Mouse (Mus musculus) fat pad, adult 2 months (tissue): Measurements from ENCODE around the gene Ubxn6.
"Not testable (repeated sequence)": the region's sequence is repeated elsewhere in the genome, so short reads cannot be mapped to it uniquely, and the experiment has no call there.

Experiments used
- DNase-seq: peaks from one replicate; pipeline ENCODE4 v3.0.0-alpha.2; 2011; ENCODE audit warnings: low read depth, low spot score; ENCODE audit errors: extremely low read depth

Gene Ubxn6

DNA sequence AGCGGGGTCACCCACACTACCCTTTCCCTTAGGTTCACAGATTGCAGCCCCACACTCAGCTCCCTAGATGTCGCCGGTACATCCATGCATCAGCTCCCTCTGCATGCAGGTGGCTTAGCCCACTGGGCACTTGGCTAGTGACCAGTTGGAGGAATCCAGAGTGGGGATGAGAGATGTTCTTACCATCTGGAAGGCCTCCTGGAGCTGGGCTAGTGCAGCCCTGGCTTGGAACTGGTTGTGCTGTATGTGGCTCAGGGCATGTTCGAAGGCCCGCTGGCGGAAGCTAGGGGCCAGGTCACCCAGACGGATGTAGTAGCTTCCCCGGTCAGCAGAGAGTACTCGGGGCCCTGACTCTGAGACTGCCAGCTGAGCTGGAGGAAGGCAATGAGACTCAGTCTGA, 28.1 kb upstream of the Ubxn6 start:
- DNase-seq, result no peak

DNA sequence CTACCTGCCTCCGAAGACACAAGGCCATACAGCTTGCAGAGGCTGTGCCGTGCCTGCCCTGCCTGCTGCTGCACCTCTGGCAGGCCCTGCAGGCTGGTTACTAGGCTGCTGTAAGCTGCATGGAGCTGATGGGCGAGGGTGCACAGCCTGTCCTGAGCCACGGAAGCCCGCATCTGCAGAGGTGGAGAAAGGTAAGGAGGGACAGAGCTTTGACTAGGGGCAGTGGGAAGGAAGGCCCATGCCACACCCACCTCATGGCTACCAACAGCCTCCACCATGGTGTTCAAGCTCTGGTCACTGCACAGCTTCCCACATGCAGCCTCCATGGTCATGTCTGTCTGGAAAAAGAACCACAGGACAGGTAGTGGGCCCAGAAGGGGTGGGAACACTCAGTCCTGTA, 27.3 kb upstream of the Ubxn6 start:
- DNase-seq, result no peak

DNA sequence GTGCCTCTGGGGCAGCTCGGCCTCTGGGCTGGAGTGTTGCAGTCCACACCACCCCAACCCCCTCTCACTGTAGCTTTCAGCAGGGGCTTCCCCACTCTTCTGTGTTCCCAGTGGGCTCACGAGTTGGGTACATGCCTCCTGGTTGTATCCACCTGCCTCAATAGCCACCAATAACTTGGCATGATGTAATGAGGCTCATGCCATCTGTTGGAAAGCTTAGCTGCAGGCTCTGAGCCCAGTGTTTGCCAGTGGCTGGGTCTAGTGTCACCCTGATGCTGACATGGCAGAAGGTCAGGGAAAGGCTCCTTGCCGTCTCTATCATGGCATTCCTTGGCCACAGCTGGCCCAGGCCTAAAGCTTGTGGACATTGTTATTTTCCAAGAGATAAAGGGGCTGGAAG, 26.0 kb upstream of the Ubxn6 start:
- no peak for DNase-seq

- no peak for DNase-seq
These were observed 24.1 kb upstream of the Ubxn6 start for GRCm38 (mm10) chr17:56098711-56099572.

- DNase-seq, result no peak
These were observed 23.4 kb upstream of the Ubxn6 start for GRCm38 (mm10) chr17:56098180-56098579.

DNA sequence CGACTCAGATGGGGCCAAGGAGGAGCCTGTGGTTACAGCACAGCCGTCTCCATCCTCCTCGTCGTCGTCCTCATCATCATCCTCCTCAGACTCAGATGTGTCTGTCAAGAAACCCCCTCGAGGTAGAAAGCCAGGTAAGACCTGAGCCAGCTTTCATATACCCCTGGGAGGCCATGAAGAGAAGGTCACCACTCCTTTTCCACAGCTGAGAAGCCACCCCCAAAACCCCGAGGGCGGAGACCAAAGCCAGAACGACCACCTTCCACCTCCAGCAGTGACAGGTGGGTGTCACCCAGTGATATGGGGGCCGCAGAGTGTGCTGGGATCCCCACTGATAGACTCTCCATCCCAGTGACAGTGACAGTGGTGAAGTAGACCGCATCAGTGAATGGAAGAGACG, 22.1 kb upstream of the Ubxn6 start:
- no peak for DNase-seq

DNA sequence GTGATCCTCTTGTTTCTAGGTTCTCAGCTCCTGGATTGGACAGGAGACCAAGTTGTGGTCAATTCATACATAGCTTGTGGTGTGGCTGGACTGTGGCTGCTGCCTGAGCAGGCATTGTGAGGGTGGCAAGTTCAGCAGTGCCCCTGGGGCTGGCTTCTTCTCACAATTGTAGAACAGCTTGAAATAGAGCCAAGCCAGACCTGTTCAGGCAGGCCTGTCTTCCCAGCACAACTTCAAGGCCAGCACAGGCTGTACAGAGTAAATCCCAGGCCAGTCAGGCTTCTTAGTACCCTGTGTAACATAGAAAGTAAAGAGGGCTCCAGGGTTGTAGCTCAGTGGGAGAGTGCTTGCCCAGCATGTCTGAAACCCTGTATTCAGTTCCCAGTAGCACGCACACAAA, 18.0 kb upstream of the Ubxn6 start:
- peak; percentile 90 for DNase-seq

- DNase-seq, result no peak
These were observed 17.5 kb upstream of the Ubxn6 start for GRCm38 (mm10) chr17:56092312-56092711.

GRCm38 (mm10) chr17:56080781-56081585, 6.2 kb upstream of the Ubxn6 start:
- DNase-seq, result no peak

DNA sequence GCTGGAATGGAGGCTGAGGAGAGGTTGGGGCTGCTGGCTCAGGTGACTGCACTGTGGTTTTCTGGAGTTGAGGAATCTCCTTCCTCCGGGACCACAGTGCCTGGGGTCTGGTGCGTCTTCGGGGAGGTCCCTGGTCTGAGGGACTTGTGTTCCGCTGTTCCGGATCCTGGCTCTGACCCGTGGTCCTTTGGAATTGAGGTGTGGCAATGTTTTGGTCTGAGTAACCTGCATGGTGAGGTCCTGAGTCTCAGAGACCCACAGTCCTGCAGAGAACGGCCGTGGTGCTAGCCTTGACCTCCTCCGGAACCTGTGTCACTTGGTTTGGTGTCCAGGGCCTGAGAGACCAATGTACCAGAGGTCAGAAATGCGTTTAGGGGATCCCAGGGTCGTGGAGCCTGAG, 5.1 kb upstream of the Ubxn6 start:
- no peak for DNase-seq

GRCm38 (mm10) chr17:56078880-56079795, 4.3 kb upstream of the Ubxn6 start, which contains the start of gene Hdgfl2:
Gene Hdgfl2 (plus strand): TSS chr17:56079634.
- peak; percentile 100 for DNase-seq

- not testable (repeated sequence) for DNase-seq
These were observed 3.5 kb upstream of the Ubxn6 start for GRCm38 (mm10) chr17:56078361-56078760.

DNA sequence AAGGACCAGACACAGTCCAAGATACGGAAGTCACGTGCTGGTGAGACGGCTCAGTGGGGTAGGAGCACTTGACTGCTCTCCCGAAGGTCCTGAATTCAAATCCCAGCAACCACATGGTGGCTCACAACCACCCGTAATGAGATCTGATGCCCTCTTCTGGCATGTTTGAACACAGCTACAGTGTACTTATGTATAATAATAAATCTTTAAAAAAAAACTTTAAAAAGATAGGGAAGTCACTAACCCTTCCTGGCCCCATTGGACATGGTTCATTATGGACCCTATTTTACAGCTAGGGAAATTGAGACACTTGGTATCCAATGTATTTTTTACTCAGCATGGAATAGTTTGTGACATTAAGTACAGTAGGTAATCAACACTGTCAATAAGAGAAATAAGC, 2.7 kb upstream of the Ubxn6 start:
- no peak for DNase-seq

- DNase-seq, result no peak
These were observed 566 bp downstream of the Ubxn6 start for GRCm38 (mm10) chr17:56074097-56074826.

DNA sequence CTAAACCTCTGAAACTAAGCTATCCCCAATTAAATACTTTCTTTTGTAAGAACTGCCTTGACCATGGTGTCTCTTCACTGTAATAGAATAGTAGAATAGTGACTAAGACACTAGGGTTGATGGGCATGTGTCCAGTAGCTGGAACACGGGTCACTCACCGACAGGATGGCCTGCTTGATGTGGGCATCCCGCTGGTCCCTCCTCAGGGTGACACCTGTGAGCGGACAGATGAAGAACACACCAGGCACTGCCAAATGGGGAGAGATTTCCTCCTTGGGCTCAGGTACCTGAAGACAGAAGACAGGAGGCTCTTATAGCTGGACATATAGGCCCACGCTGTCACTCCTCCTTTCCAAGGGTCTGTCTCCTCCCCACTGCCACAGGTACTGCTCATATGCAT, 2.6 kb downstream of the Ubxn6 start:
- DNase-seq, result no peak

DNA sequence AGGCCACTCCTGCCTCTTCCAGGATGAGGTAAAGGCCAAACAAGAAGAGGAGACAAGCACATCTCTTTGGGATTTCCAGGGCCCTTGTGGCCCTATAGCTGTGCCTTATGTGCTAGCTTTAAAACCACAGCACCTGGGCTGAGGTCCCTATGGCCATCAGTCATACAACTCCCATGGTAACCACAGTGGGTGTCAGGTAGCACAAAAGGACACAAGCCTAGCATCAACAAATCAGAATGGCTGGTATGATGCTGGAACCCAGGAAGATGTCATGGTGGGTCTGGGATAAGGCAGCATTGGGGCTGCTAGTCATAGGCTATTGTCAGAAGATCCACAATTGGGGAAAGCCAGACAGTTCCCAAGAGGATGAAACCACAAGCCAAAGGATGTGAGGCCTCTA, 3.7 kb downstream of the Ubxn6 start:
- DNase-seq, result no peak

DNA sequence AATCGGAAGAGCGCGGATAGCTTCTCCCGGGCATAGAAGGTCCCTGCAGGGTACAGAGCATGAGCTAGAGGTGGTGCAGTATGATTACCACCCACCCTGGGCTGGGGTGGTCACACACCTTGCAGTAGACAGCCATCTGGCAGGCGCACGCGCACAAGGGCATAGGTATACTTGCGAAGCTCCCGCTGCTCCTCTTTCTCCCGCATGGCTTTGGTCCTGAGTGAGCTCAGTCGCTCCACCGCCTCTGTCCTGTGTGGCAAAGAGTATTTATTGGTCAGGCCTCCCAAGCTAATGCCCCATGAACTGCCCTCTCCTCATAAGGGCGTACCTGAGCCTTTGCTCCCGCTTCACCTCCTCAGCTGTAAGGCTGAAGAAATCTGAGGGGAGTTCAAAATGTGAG, 5.8 kb downstream of the Ubxn6 start:
- no peak for DNase-seq

DNA sequence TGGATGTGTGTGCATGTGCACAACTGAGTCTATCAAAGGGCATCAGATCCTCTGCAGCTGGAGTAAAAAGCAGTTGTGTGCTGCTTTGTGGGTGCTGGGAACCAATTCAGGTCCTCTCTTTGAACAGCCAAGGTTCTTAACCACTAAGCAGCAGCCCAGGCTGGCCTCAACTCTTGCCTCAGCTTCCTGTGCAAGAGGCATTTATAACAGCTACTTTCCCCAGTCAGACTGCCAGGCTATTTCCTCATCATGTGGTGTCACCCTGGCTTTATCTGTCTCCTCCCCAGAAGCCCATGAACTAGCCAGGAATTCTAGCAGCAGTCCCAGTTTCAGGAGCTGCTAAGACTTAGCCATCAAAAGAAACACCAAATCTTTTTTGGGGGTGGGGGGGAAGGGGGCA, 8.4 kb downstream of the Ubxn6 start:
- DNase-seq, result no peak

DNA sequence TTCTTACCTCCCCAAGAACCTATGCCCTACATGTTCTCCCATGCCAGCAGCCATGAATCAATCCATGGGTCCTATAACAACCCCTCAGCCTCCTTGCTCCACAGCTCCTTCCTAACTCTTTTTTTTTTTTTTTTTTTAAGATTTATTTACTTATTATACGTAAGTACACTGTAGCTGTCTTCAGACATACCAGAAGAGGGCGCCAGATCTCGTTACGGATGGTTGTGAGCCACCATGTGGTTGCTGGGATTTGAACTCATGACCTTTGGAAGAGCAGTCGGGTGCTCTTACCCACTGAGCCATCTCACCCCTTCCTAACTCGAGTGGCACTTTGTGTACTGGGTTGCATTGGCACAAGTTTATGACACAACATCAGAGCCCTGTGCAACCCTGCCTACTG, 9.1 kb downstream of the Ubxn6 start:
- not testable (repeated sequence) for DNase-seq

DNA sequence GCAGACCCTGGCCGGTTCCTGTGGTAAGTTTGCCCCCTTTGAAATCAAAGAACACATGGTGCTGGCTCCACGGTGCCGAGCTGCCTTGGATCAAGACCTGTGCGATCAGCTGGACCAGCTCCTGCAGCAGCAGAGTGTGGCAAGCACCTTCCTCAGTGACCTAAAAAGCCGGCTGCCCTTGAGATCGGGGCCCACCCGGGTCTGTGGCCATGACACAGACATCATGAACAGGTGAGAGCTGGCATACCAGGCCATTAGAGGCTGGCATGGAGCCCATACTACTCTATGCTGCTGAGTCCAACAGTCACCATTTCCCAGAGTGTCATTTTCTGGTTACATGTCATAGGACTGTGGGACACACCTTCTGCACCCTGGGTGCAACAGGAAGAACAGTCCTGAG, 12.7 kb downstream of the Ubxn6 start:
- no peak for DNase-seq
